Mouse (Mus musculus): ENCODE data around the gene Rsrc1.
A peak's percentile ranks its signal among the peaks of the same experiment; 100 is the strongest.
"Not testable (repeated sequence)": the region's sequence is repeated elsewhere in the genome, so short reads cannot be mapped to it uniquely, and the experiment has no call there.

Gene Rsrc1

DNA sequence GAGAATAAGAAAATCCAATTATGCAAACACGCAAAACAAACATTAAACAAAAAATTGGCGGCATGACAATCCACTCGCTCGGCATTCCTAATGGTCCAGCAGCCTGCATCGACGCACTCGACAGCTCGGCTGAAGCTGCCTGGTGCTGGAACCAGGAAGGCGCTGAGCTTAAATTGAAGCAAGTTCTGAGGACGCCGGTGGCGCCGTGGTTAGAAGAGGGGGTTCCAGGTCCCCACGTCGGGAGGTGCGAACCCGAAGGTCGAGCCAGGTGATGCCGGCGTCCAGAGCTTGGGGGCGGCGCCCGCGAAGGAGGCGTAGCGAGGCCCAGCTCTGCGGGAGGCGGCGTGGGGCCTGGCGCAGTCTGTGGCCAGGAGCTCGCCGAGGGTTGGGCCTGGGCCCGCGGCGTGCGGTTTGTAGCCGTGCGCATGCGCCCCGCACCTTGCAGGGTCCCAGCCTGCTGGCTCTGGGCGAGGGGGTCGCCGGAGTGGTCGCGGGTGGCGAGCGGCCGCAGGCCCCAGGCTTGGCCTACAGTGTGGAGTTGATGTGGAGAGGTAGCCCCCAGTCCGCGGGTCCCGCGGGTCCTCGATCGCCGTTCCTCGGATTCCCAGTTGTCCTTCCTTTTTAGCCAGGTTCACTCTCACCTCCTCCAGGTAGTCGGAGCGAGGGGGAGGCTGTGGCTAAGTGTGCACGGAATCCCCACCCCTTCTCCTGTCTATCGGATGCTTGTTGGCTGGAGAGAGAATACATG is 4.5 kb downstream of the Rsrc1 start:
- DNase-seq = peak; percentile 83 to 85

DNA sequence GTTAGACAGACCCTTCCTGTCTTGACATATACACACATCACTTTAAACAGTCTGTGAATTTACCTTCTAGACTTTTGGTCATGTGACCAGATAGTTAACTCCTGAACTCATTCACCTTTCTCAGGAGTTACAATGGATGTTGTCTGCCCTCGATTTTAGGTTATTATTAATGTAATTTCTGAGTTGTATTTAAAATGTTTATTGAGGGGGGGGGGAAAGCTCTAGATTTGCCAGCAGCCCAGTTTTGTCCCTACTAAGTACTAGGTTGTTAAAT is 5.0 kb downstream of the Rsrc1 start:
- DNase-seq = no peak

DNA sequence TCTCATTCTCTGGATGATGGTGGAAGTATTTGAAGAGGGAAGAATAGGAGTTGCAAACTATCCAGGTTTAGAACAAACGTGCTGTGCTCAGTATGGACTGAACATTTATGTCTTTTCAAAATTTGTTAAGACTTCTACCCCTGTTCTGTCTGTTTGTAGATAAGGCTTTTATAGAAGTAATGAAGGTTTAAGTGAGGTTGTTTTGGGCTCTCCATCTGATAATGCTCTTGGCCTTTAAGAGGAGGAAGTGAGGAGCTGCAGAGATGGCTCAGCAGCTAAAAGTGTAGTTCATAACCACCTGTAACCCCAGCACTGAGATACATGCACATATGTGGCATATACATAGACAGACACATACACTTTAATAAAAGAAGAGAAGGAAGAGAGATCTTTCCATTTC is 15.6 kb downstream of the Rsrc1 start:
- no peak for DNase-seq

DNA sequence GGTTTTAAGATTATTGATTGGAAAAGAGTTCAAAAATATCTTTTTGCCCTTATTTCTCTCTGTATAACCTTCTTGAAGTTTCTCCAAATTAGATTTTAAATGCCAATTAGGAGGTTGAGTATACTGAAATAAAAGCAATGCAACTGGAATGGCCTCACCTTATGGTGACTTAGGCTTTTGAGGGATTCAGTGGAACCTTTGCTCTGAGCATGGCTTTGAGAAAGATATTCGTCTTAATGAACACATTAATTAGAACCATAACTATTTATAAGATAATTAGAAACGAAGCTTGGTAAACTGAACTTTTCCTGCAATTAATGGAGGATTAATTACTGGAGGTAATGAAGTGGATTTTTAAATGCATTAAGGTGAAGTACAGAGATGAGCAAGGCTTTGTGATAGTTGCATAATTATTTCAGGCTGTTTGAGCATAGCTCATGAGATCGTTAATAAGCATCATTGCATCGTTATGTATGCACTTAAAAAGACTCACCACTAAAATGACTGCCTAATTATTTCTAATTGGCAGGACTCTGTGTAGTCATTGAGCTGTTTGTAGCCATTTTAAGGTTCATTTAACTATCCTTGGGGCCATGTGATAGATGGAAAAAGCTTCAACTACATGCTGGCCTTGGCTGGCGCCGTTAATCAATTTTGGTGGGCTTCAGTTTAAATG is 55.3 kb downstream of the Rsrc1 start:
- DNase-seq = no peak

DNA sequence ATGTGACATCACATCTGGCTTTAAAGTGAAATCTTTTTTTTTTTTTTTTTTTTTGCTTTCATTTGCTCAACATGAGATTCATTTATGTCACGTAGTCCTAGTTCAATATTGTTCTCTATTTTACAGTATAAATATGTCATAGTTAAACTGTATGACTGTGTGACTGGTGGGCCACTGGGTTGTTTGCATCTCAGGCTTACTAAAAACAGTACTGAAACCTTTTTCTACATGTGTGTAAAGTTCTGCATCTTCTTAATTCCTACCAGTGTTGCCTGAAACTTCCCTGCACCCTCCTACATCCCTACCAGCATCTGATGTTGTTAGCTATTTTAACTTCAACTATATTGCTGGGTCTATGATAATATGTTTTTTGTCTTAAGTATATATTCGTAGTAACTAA is 78.6 kb downstream of the Rsrc1 start:
- no peak for DNase-seq

DNA sequence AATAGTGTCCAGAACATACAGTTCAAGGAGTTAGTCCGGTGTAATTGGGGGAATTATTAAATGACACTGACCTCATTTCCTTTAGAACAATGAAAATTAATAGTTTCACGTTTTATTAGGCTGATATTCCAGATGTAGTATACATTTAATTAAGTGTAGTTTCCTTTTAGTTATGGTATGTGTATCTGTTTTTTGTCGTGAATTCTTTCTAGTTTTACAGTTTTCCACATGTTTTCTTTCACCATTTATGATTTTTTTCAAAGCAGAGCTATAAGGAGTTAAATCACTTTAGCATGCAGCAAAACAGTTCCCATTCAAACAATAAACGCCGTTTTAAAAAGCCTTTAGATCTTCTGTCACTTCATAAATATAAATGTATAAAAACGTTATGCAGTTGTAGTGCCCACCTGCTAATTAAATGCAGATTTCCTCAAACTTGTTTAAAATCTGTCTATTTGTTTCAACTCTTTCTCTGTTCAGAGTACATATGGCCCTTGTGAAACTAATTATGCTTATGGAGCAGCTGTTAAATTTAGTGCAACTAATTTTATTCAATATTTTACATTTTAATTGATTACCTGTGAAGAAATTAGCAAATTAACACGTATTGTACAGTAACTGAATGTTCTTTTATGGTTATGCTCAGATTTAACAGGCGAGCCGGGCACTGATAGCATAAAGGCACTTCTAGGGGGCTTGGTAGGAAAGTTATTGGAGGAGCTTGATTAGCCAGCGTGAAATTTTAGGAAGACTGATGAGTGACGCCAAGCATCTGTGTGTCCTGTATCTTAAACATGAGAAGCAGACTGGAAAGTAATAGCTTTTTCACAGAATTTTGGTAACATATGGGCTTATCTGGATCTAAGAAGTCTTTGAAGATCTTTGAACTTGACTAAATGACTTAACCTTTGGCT is 89.6 kb downstream of the Rsrc1 start:
- no peak for DNase-seq

DNA sequence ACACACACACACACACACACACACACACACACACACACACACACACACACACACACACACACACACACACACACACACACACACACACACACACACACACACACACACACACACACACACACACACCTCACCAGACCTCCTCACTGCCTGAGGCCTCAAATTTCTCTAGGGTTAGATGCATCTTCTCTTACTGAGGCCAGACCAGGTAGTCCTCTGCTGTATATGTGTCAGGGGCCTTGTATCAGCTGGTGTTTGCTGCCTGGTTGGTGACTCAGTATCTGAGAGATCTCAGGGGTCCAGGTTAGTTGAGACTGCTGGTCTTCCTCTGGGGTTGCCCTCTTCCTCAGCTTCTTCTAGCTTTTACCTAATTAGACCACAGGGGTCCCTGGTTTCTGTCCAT is 92.5 kb downstream of the Rsrc1 start:
- not testable (repeated sequence) for DNase-seq

DNA sequence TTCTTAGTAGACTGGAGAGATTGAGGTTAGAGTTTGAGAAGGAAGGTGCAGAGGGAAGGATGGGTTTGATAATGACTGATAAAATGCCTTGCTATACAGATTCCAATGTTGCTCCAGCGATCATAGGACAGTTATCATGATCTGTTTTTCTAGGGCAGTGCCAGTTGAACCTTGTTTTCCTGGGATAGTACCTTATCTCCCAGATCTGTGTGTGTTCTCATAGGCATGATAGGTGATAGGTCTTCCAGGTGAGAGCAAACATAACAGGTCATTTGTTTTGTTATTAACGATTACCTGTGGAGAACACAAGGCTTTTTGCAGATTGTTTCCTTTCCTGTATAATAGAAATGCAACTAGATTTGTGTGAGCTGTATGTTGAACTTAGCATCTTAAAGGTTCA is 94.3 kb downstream of the Rsrc1 start:
- no peak for DNase-seq

DNA sequence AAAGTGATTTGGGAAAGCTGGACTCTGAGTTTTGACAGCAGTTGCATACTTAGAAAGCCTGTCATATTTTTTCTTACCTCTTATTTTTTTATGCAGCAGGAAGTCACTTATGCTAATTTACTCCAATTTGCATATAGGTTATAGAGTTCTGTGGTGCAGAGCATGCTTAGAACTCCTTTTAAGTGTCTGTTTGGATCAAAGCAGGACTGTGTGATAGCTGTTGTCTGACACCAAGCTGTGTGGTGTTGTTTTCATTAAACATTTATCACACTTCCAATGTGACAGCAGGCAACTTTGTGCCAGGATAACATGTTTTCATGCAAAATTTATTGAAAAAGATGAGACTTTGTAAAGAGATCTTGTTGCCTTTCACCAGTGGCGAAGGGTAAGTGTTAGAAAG is 103.6 kb downstream of the Rsrc1 start:
- no peak for DNase-seq

DNA sequence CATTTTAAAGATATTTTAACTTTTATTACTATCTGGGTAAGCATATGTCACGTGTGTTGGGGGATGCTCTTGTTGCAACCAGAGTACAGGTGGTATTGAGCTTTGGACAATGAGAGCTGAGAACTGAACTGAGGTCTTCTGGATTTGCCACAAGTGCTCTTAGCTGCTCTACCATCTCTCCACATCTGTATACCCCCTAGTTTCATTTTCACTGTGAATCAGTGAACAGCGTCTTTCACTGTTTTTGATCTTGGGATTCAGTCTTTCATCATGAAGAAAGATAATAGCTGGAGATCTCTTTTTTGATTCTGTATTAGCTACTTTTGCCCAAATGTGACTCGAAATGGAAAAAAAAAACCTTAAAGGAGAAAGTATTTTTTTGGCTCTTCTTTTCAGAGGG is 127.2 kb downstream of the Rsrc1 start:
- no peak for DNase-seq

DNA sequence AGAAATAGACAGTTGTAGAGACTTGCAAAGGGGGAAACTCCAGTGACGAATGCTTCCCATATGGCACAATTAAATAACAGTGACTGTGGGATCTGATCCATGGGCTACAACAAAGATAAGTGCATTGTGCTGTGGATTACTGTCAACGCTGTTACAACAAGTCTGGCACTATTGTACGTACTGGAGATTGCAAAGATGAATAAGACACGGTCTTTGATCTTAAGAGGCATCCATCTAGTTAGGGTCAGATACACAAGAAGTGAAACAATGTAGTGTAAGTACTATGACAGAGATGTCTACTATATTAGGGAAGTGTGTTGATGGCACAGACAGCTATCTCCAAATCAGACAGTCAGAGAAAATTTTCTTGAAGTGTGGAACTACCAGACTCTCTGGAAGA is 135.1 kb downstream of the Rsrc1 start:
- DNase-seq = no peak

DNA sequence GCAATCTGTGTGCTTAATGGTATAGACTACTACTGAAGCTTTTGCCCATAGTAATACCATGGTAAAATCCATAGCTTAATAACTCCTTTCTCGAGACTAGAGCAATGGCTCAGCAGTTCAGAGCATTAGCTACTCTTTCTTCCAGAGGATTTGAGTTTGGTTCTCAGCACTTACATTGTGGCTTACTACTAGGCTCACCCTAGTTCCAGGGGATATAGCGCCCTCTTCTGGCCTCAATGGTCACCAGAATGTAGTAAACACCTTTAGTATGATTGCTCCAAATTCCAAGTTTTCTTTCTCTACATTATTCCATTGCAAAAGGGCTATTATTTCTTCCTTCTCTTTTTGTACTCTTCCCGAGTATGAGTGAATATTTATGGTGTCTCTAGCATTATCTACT is 151.3 kb downstream of the Rsrc1 start:
- no peak for DNase-seq

DNA sequence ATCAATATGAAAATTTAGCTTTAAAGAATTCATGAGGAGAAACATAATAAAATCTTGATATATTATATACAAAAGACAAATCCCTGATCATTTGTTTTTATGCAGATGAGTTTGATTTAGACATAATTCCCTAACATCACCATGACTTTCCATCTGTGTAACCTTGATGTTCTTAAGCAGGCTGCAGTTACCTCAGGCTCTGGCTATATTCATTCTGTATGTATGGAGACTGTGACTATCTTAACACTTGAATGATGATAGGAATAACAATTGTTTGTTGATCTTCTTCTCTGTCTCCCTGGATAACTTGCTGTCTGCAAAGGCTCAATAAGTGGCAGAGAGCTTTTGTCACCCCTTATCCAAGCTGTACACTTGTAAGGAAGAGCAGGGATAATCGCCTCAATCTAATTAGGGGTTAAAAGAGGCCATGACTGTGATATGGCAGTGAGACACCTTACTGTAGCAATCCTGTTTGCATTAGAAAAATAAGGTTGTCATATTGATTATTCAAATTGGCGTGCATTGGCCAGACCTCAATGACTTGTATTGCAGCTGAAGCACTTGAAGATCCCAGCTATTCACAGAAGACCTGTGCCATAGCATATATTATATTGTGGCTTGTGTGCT is 154.7 kb downstream of the Rsrc1 start:
- DNase-seq = no peak

DNA sequence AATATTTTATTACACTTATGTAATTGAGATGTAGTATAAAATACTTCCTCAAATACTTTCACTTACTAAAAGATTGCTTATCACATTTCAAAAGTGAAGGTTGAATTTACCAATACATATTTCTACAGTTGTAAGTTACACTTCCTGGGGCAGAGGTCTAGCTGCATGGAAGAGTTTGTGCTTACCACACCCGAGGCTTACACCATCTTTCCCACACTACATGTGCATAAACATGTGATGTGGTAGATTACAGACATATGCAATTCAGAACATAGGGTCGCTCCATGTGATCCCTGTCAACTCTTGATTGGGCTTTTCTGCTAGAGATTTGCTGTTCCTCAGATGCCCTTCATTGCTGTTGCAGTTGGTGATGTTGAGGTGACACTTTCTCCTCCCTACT is 163.8 kb downstream of the Rsrc1 start:
- no peak for DNase-seq

DNA sequence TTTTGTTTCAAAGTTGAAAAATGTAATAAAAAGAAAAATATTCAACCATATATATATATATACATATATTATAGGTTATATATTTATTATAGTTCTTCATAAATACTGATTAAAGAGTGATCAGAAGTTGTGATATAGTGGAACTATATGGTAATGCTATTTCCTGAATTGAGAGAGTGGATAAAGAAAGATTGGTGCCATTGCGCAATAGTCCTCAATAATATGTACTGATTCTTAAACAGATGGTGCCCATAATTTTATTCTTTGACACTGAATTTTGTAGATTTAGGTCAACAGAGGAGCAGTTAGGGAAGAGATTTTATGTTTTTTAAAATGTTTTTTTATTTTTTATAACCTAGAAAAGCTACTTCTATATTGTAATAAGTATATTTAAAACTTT is 165.1 kb downstream of the Rsrc1 start:
- no peak for DNase-seq

DNA sequence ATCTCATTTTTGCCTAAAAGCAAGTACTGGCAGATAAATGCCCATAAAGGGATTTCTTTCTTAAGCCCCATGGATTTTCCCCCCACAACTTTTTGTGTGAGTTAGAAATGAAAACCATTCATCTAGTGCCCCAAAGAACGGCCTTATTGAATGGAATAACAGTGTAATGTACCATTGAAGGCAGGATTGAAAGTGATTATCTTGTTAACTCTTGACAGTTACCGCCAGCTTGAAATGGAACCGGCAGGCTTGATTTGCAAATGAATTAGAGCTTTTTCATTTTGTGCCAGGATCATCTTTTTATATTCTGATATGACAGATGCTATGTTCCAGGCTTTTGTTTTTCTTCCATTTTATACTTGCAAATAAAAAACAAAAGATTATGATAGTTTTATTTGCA is 166.1 kb downstream of the Rsrc1 start:
- DNase-seq = no peak

DNA sequence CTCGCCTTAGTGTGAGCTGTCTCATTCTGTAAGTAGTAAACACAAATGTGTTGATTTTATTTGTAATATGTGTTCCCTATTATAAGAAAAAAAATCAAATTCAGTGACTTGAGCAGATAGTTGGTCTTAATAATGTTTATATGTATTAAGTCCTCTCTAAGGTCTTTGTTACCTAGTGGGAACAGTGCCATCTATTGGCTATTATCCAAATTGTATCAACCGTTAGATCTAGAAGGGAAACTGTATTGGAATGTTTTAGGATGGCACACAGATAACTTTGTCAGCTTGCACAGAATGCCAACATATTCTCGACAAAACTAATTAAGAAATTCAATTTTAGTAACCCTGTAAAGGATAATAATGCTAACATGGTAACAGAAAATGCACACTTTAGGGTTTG is 216.0 kb downstream of the Rsrc1 start:
- DNase-seq = peak in 1 of 2 experiments; percentile 26

DNA sequence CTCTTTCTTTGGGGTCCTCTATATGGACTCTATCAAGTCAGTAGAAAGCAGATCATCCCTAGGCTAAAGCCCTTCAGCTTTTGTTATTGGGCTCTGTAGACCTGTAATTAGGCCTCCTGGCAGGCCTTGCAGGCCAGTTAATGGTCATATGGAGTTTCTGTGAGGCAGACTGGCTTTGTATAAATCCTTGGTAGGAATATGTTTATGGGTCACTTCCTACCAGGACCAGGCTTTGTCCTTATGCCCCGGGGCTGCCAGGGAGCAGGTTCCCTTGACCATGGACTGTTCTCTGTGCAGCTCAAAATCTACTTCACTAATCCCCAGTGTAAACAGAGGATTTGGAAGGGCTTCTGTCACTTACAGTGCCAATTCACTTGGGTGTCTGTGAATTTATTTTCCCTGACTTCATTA is 231.9 kb downstream of the Rsrc1 start:
- DNase-seq = no peak

DNA sequence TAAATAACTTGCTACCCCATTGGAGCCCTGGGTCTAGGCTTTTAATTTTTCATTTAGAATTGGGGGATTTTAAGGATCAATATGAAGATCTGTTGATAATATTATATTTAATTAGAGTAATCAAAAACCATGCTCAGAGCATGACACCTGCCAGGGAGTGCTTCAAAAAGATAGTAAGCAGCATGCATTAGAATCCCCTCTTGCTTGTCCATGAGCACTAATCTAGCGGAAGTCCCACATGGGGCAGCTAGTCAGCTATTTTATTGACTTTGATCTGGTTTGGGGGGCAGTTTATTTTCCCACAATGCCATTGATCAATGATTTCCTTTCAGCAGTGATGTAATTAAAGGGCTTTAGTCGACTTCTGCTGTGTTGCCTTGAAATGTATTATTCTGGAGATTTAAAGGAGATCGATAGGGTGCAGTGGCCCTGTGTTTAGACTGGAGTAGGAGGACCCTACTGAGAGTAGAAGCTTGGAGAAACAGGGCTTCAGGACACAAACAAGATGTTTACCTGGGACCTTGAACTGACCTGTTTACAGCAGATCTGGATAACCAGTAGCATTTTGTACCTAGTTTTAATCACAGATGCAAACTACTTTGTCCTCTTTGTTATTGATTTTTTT is 251.5 kb downstream of the Rsrc1 start:
- DNase-seq = no peak

DNA sequence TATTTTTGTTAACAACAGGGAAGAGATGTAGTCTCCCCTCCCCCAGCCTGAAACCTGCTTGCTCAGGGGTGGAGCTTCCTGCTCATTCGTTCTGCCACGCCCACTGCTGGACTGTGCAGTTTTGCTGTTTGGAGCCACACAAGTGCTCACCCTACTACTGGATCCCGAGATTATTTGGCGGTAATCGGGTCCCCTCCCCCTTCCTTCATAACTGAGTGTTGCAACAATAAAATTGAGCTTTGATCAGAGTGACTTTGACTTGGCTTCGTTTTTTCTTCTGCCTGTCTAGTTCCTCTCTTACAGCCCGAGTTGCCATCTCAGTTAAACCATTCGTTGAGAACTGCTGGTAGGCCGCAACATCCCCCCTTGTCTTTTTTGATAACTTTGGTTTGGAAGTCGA is 261.3 kb downstream of the Rsrc1 start:
- DNase-seq = not testable (repeated sequence)

DNA sequence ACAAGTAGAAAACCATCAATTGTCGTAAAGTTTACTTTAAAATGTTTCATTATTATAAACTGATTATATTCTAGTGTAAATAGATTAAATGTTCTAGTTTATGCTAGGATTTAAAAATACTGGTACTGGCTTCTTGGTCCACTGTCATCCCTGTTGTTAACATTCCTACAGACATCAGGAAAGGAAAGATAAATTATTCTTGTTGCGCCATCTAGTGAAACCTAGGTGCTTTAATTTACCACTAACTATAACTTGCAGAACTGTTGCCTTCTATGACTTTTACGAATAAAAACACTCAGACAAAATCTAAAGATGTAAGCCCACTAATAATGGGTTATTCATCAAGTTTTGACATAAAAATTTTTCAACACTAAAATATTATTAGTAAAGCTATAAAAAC is 286.3 kb downstream of the Rsrc1 start:
- peak in 1 of 2 experiments; percentile 47 for DNase-seq

DNA sequence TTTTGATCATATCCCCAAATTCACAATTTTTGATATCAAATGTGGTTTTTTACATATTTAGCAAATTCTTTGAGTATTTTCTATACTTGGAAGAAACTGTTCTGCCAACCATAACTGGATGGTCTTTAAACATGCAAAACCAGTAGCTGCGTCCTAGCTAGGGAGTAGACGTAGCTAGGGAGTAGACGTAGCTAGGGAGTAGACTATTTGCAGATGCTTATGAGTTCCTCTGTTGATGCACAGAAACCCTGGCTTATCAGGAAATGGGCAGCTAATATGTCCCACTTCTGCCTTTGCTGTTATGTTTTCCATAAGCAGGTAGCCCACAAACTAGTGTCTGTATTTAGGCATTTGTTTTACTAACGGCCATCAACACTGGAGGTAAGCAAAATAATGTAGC is 298.6 kb downstream of the Rsrc1 start:
- DNase-seq = no peak

DNA sequence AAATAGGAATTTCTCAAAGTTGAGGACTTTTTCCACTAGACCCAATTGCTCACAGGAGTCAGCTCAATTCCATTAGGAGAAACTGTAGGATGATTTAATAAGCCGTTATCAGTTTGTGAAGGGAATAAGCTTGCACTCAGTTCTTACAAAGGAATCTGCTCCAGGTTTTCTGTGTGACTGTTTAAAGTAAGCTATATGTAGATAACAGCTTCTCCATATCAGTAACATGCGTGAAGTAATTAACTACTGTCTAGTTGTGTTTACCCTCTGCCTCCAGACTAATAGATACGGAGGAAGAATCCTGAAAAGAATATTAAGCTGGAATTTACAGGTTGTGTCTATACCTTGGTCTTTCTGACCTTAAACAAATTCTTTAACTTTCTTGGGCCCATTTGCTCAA is 299.1 kb downstream of the Rsrc1 start:
- DNase-seq = no peak
